Comparison of ENCODE assay signal across 13 mouse cellular contexts in genomic region chr9:3015896-3016295, GRCm38 (mm10). TPM values are rescaled to one million over a fixed set of nuclear protein-coding genes. Genes with fewer than 3 reads are reported as not detected.
DNase-seq lines count a peak whose midpoint lies in the region; TF ChIP-seq lines count a peak whose summit lies in the region.
"Not testable (repeated sequence)": the region's sequence is repeated elsewhere in the genome, so short reads cannot be mapped to it uniquely, and the experiment has no call there.
"Had no signal": no experiment of that assay in that cellular context is flagged by ENCODE, and none has a peak within 500 bp of the region (broad histone marks: within the 10 kb centered on the region; RNA-seq: fewer than 3 reads in every experiment).

No protein-coding gene starts in this region.

- DNase-seq in B cell, adult 2 months = peak; percentile 25 to 34
- peak; percentile 1 to 3 for DNase-seq in cerebellum, postnatal 10 days
- peak; percentile 10 to 55 for DNase-seq in gastrocnemius, postnatal 4 days (ENCODE audit: low spot score in 2 of 2)
- peak; percentile 7 to 25 for DNase-seq in layer of hippocampus, adult 2 months (ENCODE audit: low spot score in 2 of 2)
- peak; percentile 5 for DNase-seq in lung, postnatal 25 days (ENCODE audit: low spot score)
- DNase-seq in spleen, postnatal 36 days (ENCODE audit: low spot score in 2 of 2) = peak; percentile 18 to 44
- DNase-seq in thymus, postnatal 14 days = peak; percentile 8

- TF ChIP-seq CTCF in layer of hippocampus, adult 2 months (conservative IDR thresholded peaks at IDR 0.05) = not testable (repeated sequence)

- H3K4me3 ChIP-seq in layer of hippocampus, adult 2 months = not testable (repeated sequence)

- H3K27ac ChIP-seq in layer of hippocampus, adult 2 months = not testable (repeated sequence)

RNA-seq across cellular contexts. Expression of gene Gm10720, which starts 0.4 kb away (rescaled TPM):
- total RNA-seq in gastrocnemius, postnatal 4 days (2021) = not detected
- total RNA-seq in layer of hippocampus, adult 2 months (2021) = not detected
- total RNA-seq: adrenal gland, adult 18-20 months; adrenal gland, postnatal 25 days; gastrocnemius, postnatal 14 days; granulocyte monocyte progenitor cell, adult 5-6 weeks; heart, postnatal 36 days; MEL had no signal

RNA-seq across cellular contexts. Expression of gene Gm10719, which starts 1.3 kb away (rescaled TPM):
- 1 to 10 TPM in 1 of 2 experiments, under 1 TPM in 1; 0.93 to 1.1 TPM for total RNA-seq in gastrocnemius, postnatal 4 days (2021)
- under 1 TPM in 1 of 2 experiments, not detected in 1; 0.95 TPM for total RNA-seq in layer of hippocampus, adult 2 months (2021)

RNA-seq across cellular contexts. Expression of gene Gm10721, which starts 3.0 kb away (rescaled TPM):
- under 1 TPM; 0.73 to 0.86 TPM for total RNA-seq in gastrocnemius, postnatal 4 days (2021)
- total RNA-seq in layer of hippocampus, adult 2 months (2021) = under 1 TPM in 1 of 2 experiments, not detected in 1; 0.56 TPM
- total RNA-seq: gastrocnemius, postnatal 14 days; heart, postnatal 36 days had no signal

RNA-seq across cellular contexts. Expression of gene Gm10718, which starts 7.5 kb away (rescaled TPM):
- 1 to 10 TPM; 1.2 to 1.8 TPM for total RNA-seq in gastrocnemius, postnatal 4 days (2021)
- total RNA-seq in layer of hippocampus, adult 2 months (2021) = 1 to 10 TPM in 1 of 2 experiments, not detected in 1; 1.2 TPM
- total RNA-seq: gastrocnemius, postnatal 14 days had no signal

RNA-seq across cellular contexts. Expression of gene Gm10717, which starts 9.3 kb away (rescaled TPM):
- total RNA-seq in gastrocnemius, postnatal 4 days (2021) = under 1 TPM in 1 of 2 experiments, not detected in 1; 0.78 TPM
- total RNA-seq in layer of hippocampus, adult 2 months (2021) = not detected
- total RNA-seq: gastrocnemius, postnatal 14 days; heart, postnatal 36 days had no signal
